Mouse (Mus musculus) C2C12 (cell line): Measurements from ENCODE around the gene Nip7.

Experiments
- CEBPB ChIP-seq: IDR thresholded peaks from one replicate; pipeline ENCODE4 v1.6.1; 2011; ENCODE audit warnings: low read depth, mild to moderate bottlenecking, control low read depth, moderate library complexity
- CTCF ChIP-seq: IDR thresholded peaks from one replicate; pipeline ENCODE4 v1.5.1; 2011; ENCODE audit not compliant: control insufficient read depth, insufficient read depth, insufficient read length
- FOSL1 ChIP-seq: IDR thresholded peaks from one replicate; pipeline ENCODE4 v1.8.0; 2011; ENCODE audit warnings: mild to moderate bottlenecking, low read length; ENCODE audit not compliant: poor library complexity, insufficient read depth, severe bottlenecking
- MAX ChIP-seq: IDR thresholded peaks from one replicate; pipeline ENCODE4 v1.6.1; 2011; ENCODE audit warnings: mild to moderate bottlenecking, control low read depth
- MYOD1 ChIP-seq: IDR thresholded peaks from one replicate; pipeline ENCODE4 v1.6.1; 2011; ENCODE audit warnings: low read depth; ENCODE audit not compliant: control insufficient read depth, insufficient read length
- MYOG ChIP-seq: IDR thresholded peaks from one replicate; pipeline ENCODE4 v1.6.1; 2011; ENCODE audit not compliant: control insufficient read depth, insufficient read length; ENCODE audit errors: extremely low read depth
- USF1 ChIP-seq: IDR thresholded peaks from one replicate; pipeline ENCODE4 v1.6.1; 2011; ENCODE audit warnings: low read depth, mild to moderate bottlenecking, control low read depth, moderate library complexity

DNA sequence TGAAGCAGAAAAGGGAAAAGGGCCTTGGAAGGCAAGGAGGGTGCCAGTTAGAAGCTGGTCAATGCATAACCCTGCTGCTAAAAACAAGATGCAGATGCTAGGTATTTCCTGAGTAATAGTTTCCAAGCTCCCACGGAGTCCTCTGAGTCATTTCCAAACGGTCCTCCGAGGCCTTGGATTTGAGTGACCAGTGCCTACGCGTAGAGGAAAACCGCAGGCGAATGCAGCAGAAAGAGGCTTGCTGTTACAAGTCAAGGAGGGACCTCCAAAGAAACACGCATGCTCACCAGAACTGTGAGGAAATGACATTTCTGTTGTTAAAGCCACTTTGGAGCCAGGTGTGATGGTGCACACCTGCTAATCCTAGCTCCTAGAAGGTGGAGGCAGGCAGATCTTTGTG lies 33.2 kb upstream of the Nip7 start:
- TF ChIP-seq CTCF (no peak), CEBPB (no peak), USF1 (no peak), FOSL1 (no peak), MAX (no peak), MYOD1 (no peak), MYOG (no peak)
